Mouse (Mus musculus): ENCODE results near the gene Ivl.

The Ivl gene

GRCm38 (mm10) chr3:92573449-92574041 lies at the start of gene Ivl:
Ivl (minus strand) TSS chr3:92573735.
- DNase-seq, result no peak

- DNase-seq, result no peak
Measured at GRCm38 (mm10) chr3:92621560-92621959, 48.0 kb upstream of the Ivl start, which contains the start of gene Lce6a. Lce6a (minus strand) TSS chr3:92621660.

- no peak for DNase-seq
Measured at GRCm38 (mm10) chr3:92609804-92610203, 36.3 kb upstream of the Ivl start.

- no peak for DNase-seq
Measured at GRCm38 (mm10) chr3:92607392-92607791, 33.9 kb upstream of the Ivl start, which contains the start of gene 2210017I01Rik. 2210017I01Rik (minus strand) TSS chr3:92607492.

- DNase-seq, result no peak
Measured at GRCm38 (mm10) chr3:92602169-92602568, 28.6 kb upstream of the Ivl start.

GRCm38 (mm10) chr3:92600456-92600855 lies 26.9 kb upstream of the Ivl start:
- no peak for DNase-seq

GRCm38 (mm10) chr3:92599973-92600372 lies 26.4 kb upstream of the Ivl start:
- DNase-seq, result no peak

- DNase-seq, result no peak
Measured at GRCm38 (mm10) chr3:92598429-92598828, 24.9 kb upstream of the Ivl start.

- no peak for DNase-seq
Measured at GRCm38 (mm10) chr3:92588858-92589257, 15.3 kb upstream of the Ivl start, which contains the start of gene Smcp. Smcp (minus strand) TSS chr3:92588997.

- DNase-seq, result no peak
Measured at GRCm38 (mm10) chr3:92587190-92587589, 13.7 kb upstream of the Ivl start.

GRCm38 (mm10) chr3:92585055-92585454 lies 11.5 kb upstream of the Ivl start:
- DNase-seq, result no peak

GRCm38 (mm10) chr3:92583164-92583826 lies 9.8 kb upstream of the Ivl start:
- DNase-seq, result no peak

GRCm38 (mm10) chr3:92579508-92579907 lies 6.0 kb upstream of the Ivl start:
- no peak for DNase-seq

- no peak for DNase-seq
Measured at GRCm38 (mm10) chr3:92578652-92579413, 5.3 kb upstream of the Ivl start.

- no peak for DNase-seq
Measured at GRCm38 (mm10) chr3:92572514-92573155, 900 bp downstream of the Ivl start.

GRCm38 (mm10) chr3:92568752-92569151 lies 4.8 kb downstream of the Ivl start:
- no peak for DNase-seq

GRCm38 (mm10) chr3:92565418-92565817 lies 8.1 kb downstream of the Ivl start:
- DNase-seq, result no peak

- DNase-seq, result no peak
Measured at GRCm38 (mm10) chr3:92534411-92534810, 39.1 kb downstream of the Ivl start, which contains the start of gene 2310046K23Rik. 2310046K23Rik (minus strand) TSS chr3:92534511.

Data from thymus, postnatal 25 days (tissue).